Mouse (Mus musculus): ENCODE data around the gene Tmem235. TPM values are rescaled to one million over a fixed set of nuclear protein-coding genes. Genes with fewer than 3 reads are reported as not detected.
"Not testable (repeated sequence)": the region's sequence is repeated elsewhere in the genome, so short reads cannot be mapped to it uniquely, and the experiment has no call there.

Gene Tmem235
- total RNA-seq (2021): not detected
- long read RNA-seq, experiment 1: 0 reads
- long read RNA-seq, experiment 2: 0 reads

DNA sequence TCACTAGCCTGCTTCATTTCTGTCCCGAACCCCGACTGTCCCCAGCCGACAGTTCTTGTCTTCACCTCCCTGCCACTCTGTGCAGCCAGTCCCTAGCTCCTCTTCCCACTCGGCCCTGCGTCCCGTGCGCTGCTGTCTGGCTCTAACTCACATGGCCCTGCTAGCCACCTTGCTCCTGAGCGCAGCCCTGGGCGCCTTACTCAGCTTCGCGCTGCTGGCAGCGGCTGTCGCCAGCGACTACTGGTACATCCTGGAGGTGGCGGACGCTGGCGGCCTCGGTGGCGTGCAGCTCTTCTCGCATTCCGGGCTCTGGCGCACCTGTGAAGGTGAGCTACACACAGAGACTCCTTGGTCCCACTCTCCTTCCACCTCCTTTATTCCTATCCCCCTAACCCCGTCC is at the start of gene Tmem235:
Gene Tmem235 (plus strand): TSS at position 152 of the 400 bp plus-strand sequence.
- DNase-seq (ENCODE audit: low spot score in 2 of 2): no peak

DNA sequence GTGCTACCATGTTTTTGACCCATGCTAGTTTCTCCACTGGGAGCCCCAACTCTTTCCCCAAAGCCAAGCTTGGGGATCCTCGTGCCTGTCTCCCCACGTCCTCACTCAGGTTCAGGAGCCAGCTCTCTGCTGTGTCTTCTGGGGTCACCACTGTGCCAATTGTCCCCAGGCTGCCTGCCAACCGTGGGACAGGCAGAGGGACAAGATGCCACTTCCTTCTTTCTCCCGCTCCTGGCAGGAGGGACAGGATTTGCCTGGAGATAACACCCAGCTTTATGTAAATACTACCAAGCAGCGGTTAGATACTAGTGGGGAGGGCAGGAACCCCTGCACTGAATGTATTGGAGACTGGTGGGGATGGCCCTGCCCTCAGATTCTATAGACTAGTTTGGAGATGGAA is 46.7 kb upstream of the Tmem235 start:
- DNase-seq (ENCODE audit: low spot score in 2 of 2): no peak

DNA sequence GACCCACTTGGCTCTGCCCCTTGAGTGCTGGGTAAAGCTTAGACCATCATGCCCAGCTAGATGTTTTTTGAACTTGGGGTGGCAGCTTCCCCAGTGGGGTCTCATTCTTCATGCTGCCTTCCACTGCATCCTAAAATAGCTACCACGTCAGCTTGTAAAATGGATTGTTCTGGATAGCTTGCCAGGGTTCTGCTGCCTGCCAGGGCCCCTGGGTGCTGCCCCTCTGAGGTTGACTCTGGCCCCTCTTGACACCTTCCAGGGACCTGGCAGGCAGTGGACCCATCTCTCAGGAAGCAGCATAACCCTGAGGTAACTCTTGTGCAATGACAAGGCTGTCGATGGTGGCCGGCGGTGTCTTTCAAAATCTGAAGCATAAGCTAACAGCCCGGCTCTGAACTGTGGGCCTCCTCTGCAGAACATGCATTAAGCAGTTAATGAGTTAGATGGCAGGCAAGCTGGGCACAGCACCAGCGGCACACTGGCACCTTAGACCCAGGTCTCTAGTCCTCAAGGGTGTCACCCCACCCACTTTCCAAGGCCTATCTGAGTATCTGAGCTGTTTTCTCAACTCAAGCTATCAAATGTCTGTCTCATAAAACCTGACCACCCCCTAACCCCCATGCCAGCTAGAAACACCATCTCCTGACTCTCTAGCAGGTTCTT is 45.7 kb upstream of the Tmem235 start:
- no peak for DNase-seq (ENCODE audit: low spot score in 2 of 2)

DNA sequence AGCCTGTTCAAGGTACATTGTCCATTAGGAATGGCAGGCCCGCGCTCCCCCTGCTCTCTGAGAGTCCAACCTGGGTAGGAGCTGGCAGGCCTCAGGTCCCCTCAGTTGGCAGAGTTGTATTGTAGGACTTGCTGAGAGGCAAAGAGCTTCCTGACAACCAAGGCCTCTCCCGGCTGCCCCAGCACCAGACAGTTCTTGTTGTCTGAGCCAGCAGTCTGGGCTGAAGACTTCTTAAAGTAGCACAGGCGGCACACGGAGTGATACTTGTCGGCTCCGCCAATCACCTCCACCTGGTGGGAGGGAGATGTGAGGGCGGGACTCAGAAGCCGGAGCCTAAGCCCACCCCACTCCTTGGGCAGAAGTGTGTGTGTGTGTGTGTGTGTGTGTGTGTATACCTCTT is 44.7 kb upstream of the Tmem235 start:
- not testable (repeated sequence) for DNase-seq (ENCODE audit: low spot score in 2 of 2)

DNA sequence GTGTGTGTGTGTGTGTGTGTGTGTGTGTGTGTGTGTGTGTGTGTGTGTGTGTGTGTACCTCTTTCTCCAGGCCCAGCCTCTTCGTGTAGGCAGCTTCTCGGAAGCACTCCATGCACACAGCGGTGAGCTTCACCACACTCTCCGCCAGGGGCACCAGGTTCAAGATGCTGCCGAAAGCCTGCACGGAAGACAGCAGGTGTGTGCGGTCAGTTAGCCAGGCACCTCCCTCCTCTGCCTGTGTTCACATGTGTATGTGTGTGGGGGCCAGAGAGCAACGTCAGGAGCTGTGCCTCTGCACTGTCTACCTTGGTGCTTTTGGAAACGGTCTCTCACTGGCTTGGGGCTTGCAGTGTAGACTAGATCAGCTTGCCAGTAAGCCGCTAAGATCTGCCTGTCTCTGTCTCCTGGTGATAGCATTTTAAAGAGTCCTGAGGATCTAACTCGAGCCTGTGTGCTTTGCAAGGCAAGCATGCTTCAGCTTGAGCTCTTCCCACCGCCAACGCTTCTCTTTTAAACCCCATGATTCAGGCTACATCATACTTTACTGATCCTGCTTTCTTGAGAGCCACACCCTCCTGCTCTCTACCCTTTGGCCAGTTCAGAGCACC is 44.1 kb upstream of the Tmem235 start:
- no peak for DNase-seq (ENCODE audit: low spot score in 2 of 2)

DNA sequence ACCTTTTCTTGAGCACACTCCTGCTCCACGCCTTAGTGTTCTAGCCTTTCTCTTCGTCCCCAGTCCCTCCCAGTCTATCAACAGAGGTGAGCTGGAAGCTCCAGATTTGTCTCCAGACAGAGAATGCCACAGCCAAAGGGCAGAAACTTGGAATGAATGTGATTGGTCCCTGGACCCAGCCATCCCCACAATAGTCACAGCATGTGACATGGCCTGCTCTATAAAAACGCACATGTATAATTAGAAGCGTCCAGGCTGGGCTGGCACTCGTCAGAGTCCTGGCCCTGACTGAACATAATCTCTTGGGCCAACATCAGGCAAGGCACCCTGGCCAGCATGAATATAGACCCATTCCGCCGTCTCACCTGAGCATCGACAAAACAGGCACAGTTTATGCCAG is 41.5 kb upstream of the Tmem235 start:
- DNase-seq (ENCODE audit: low spot score in 2 of 2): no peak

DNA sequence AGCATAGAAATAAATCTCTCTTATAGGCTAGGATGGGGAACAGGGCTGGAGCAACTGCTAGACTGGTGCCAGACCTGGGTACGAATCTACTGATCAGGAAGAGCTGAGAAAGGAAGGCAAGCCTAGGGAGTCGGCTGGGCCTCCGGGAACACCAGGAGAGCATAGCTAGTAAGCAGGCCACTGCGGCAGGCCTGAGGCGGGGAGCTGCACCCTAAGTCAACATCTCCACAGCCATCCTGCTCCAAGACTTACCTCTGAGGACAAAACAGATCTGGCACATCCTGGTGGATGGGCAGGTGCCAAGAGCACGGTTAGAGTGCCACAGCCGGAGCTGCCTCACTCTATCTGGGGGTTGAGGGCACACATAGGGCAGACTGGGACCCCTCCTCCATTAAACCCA is 40.4 kb upstream of the Tmem235 start:
- DNase-seq (ENCODE audit: low spot score in 2 of 2): no peak

DNA sequence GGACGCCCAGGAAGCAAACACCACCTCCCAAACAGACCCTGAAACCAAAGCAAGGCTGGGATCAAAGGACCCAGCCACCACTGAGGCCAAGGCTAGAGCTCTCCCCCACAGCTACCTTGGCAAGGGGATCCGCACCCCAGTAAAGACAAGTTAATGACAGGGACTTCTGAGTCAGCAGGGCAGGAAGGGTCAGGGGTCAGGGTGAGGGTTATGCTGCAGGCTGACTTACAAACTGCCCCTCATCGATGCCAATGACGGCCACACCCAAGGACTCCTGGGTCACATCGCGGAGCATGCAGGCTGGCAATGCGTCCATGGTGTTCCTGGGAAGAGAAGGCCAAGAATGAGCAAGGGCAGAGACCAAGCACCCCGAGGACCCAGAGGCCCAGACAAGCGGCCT is 38.7 kb upstream of the Tmem235 start:
- DNase-seq (ENCODE audit: low spot score in 2 of 2): no peak

DNA sequence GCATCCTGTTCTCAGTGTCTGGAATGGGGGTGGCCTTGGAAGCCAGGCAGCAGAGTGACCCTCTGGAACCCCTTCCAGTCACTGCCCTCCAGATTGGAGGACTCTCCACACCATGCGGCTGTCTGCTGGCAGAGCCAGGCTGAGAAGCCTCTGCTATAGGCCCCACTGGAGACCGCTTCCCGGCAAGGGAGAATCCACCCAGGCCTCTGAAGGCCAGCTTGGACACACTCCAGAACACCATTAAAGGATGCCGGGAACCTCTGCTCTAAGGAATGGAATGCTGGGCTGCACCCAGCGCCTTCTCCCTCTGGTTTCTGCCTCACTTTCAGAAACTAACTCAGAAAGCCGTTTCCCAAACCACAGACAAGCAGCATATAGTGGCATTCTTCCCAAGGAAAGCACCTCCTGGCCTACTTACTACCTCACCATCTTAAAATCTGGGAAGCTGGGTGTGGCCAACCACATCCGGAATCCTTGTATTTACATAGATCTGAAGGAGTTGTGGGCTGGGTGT is 37.8 kb upstream of the Tmem235 start:
- no peak for DNase-seq (ENCODE audit: low spot score in 2 of 2)

DNA sequence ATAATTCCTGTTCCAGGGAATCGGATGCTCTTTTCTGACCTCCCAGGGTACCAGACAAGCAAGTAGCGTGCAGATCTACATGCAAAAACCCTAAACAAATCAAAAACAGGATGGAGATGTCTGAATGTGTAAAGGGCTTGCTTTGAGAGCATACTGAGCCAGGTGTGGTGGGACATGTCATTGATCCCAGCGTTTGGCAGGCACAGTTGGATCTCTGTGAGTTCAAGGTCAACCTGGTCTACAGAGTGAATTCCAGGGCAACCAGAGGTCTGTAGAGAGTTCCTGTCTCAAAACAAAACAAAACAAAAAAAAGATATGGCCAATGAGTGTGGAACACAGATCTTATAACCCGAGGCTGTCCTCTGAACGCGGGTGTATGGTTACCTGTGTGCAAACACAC is 37.1 kb upstream of the Tmem235 start:
- DNase-seq (ENCODE audit: low spot score in 2 of 2): no peak

DNA sequence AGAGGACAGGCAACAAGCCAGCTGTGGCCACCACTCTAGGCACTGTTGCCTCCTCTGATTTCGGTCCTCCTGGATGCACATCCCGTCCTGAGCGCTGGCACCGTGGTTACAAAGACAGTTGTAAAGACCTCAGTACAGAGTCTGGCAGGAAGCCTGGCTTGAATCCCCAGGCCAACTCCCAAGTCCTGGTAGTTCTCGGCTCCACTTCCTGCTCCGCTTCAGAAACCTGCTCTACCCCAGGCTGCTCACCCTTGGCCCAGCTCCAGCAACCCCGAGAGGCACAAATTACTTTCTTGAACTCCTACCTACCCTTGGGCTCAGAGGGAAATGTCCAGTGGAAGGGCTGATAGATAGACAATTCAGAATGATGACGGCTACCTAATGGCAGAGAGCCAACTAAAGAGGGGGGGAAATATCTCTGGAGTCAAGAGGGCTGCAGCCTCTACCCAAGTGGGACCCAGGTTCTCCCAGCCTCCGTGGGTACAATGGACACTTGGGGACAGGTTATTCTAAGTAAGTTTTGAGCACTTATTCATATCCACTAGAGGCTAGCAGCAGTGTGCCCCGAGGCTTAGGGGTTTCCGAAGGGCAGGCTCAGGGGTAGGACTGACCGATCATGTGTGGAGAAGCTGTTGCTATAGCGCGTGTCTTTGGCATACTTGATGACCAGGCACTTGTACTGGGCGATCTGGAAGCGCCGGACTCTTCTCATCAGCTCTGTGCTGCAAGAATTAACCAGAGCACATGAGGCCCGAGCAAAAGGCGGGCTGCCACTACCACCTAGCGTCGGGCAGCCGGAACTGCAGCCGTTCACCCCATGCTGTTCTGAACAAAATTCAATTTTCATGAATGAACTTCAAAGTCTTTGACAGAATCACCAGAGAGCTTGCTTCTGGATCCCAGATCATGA is 36.2 kb upstream of the Tmem235 start:
- peak; percentile 75 to 89 for DNase-seq (ENCODE audit: low spot score in 2 of 2)

DNA sequence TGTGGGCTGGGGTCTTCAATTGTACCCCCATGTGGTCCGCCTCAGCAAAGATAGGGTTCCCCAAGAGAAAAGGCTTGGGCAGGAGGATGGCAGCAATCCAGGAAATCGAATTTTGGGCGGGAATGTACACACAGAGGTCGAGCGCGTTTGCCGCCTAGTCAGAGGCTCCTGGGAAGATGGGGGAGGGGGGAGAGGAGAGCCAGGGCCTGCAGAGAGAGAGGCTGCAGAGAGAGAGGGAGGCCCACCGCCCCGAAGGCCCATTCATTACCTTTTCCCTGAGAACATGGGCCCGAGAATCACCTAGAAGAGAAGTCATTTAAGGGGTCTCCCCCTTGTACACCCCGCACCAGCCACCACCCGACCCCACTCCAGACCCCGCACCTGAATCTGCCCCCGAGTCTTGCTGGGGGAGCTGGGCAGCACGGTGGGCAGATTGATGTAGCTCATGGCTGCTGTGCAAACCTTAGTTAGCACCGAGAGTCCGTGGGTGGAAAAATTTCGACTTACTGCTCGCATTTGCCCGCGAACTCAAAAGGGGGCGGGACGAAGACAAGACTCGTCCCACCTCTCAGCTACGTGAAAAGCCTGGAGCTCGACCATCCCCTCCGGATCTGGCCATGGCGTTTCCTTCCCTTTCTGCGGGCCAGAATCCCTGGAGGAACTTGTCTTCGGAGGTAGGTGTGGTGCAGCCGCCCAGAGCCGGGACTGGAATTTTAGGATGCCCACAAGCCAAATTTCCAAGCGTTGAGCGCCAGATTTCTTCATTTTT is 35.0 kb upstream of the Tmem235 start, which contains the start of the genes Afmid and Tk1:
Gene Afmid (plus strand): TSS at position 592 of the 769 bp plus-strand sequence.
Gene Tk1 (minus strand): TSS at position 760 of the 769 bp plus-strand sequence.
- DNase-seq (ENCODE audit: low spot score in 2 of 2): peak in 1 of 2 experiments; percentile 36

DNA sequence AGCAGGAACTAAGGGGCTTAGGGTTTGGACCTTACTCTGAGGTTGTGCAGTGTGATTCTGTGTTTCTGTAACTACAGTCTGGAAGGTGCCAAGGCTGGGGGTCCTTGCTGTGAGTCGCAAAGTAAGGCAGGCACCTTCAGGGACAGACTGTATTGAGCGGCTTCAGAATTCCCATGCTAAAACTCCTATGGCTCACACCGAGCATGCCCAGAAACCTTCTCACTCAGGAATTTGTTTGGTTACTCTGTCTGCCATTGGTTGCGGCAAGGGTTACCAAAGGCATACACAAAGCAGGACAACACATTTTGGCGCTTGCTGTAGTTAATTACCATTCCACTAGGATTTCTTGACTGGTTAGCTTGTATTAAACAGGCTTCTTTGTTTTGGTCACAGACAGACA is 34.4 kb upstream of the Tmem235 start:
- DNase-seq (ENCODE audit: low spot score in 2 of 2): no peak

DNA sequence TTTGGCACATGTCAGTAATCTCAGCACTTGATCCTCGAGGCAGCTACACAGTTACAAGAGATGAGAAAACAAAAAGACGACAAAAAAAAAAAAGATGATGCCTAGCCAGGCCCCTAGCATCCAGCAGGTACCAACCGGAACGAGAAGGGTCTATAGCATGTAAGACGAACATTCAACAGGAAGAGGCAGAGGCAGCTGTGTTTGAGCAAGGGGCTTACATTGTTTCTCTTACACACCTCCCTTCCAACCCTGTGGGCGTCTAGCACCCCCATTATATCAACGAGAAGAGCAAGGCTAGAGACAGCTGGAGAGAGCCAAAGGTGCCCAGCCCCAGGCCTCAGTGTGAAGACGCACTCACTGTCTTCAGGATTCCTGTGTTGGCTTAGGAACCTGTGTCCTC is 33.6 kb upstream of the Tmem235 start:
- DNase-seq (ENCODE audit: low spot score in 2 of 2): no peak

DNA sequence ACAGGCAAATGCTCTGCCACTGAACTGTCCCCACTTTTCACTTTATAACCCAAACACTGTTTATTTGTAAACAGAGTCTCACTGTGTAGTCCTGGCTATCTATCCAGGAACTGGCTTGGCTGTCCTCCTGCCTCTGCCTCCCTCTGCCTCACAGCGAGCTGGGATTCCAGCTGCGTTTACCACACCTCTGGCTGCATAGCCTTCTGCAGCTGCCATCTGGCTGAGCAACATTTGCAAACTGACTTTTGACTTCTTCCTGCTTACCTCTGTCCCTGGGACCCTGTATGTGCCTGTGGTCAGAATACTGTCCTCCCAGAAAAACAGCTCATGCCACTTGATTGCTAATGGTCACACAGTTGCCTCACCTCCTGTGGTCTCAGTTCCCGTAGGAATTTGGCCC is 33.2 kb upstream of the Tmem235 start:
- no peak for DNase-seq (ENCODE audit: low spot score in 2 of 2)

DNA sequence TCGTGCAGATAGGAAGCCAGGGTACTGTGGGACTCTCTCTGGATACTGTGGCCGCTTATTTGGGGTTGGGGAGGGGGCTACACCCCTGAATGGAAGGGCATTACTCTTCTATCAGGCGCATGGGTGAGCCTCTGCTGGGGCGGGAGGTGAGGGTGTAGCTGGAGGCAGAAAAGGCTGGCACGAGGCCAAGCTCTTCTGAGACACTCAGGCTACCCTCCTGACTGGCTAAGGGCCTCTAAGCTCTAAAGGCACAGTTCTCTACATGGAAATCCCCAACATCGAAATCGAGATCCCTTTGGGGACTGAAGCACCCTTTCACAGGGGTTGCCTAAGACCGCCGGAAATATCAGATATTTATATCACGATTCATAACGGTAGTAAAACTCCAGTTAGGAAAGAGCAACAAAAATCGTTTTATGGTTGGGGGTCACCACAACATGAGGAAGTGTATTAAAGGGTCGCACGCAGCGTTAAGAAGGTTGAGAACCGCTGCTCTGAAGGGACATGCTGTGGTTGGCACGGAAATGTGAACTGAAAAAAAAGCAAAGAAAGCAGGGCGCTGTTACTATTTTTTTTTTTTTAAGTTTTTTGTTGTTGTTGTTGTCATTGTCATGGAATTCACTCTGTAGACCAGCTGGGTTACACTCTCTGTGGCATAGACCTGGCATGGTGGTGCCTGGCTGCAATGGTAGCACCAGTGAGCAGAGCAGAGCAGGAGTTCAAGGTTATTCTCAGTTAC is 32.2 kb upstream of the Tmem235 start:
- DNase-seq (ENCODE audit: low spot score in 2 of 2): no peak

DNA sequence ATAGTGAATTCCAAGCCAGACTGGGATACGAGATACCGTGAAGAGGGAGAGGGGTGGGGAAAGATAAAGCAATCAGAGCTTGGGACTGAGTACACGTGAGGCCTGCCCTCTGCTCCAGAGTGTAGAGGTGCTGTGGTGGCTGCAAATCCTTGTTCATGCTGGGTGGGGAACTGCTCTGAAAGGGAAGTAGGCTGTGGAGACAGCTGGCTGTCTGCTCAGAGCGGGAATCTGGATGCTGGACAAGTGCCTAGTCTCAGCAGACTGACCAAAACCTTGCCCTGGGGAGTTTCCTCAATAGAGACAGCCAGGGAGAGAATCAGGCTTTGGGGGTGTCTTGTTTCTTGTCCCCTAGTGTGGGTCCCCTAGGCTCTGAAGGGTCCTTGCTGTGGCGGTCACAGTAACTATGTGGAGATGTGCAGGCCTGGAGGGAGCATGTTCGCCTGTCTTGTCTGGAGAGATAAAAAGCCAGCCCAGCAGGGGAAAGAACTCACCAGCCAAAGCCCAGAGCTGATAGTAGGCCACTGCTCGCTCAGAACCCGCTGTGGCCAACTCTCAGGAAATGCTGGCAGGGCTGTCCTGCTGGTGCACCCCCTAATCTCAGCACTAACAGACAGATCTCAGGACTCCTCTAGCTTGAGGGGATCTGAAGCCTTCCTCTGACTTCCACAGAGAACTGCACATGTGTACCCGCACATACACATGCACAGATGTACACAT is 31.5 kb upstream of the Tmem235 start:
- DNase-seq (ENCODE audit: low spot score in 2 of 2): no peak

DNA sequence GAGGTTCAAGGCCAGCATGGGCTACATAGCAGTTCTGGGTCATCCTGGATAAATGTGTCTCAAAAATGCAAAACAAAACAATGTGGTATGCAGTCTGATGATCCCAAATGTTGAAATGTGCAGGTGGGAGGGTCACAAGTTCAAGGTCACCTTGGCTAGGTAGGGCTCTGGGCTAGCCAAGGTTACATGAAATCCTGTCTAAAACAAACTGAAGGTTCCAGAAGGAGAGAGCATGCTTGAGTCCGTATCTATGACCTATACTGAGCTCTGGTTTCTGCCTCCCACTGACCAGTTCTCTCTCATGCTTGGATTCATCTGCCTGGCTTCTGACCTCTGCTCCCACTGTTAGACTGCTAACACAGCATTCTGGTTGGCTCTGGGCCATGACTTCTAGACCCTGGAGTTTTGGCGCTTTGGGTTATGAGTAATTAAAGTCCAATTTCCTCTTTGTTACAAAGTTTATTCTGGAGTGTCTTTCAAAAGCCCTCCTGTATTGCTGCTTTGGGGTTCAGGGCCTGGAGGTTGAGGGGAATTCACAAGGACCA is 30.8 kb upstream of the Tmem235 start:
- no peak for DNase-seq (ENCODE audit: low spot score in 2 of 2)

DNA sequence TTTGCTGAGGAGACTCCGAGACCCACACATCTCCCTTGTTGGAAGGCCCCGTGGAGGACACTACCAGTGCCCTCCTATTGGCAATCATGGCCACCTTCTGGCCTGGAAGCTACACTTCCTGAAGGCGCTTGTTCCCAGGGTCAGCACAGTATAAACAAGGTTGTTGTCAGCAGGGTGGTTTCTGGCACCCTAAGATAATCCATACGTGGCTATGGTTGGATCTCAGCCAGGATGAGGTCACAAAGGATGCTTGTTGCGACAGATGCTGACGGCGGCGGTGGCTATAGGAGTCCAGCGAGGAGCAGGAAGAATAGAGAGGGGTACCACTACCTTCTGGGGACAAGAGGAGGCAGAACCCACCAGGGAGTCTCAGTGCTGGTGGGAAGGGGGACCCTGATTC is 30.2 kb upstream of the Tmem235 start:
- no peak for DNase-seq (ENCODE audit: low spot score in 2 of 2)
